Mouse (Mus musculus): ENCODE results near the gene Ccr3.
"Not testable (repeated sequence)": the region's sequence is repeated elsewhere in the genome, so short reads cannot be mapped to it uniquely, and the experiment has no call there.

Gene Ccr3

DNA sequence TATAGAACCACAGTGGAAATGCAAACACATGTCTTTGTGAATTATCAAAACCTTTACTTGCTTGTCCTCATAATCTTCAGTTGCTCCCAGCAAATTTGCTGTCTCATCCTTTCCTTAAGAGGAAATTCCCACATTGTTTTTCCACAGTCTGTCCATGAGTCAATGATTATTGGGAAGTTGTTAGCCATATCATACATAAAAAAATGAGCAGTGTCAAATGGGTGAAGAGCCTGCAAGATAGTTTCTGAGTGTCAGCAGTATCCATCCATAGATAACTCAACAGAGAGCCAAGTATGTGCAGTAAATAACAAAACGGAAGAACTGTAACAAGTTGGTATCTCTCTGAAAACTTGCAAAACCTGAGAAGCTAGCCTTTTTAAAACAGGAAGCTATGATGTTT lies at the start of gene Ccr3:
Ccr3 (plus strand) TSS at position 301 of the 400 bp plus-strand sequence.
- DNase-seq (ENCODE audit: low spot score in 2 of 2): no peak

DNA sequence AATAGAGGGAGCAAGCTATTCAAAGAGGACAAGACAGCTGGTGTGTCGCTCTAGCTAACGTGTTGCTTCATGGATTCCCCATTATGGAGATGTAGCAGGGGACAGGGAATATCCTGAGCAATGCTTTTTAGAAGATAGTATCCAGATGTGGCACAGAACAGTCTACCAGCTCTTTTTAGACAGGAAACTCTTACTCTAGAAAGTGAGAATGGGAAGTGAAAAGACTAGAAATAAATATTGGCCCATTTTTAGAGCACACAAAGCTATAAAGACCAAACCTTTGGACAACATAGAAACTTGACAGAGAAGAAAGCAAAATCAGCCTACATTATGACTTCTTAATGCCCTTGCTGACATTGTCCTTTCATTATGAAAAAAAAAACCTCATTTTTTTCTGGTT lies 46.1 kb upstream of the Ccr3 start:
- no peak for DNase-seq (ENCODE audit: low spot score in 2 of 2)

DNA sequence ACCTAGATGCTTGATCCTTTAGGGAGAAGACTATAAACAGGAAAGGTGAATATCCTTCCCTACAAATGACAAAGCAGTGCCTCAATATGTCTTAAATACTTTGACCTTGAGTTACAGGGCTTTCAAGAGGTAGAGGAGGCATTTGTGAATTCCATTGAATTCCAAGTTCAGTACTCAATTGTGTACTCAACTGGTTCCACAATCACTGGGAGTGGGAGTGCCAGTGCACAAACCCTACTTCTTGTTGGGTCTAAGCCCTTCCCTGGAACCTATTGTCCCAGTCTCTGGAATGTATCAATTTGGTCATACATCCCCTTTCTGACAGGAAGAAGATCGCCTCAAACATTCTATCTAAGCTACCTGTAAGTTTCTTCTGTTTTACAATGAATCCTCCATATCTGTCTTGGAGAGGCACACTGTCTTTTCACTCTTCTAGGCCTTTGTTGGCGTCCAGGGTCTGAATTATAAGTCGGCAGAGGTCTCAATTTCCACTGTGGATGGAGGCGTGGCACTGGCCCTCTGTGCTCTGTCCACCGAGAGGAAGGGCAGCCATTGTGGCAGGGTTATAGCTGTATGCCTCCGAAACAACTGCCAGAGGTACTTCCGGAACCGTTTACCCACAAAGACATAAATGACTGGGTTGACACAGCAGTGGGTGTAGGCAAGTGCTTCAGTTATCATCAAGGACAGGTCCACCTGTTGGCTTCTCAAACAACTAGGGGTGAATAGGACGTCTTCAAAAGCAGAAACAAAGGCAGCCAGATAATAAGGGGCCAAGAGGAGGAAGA lies 44.7 kb upstream of the Ccr3 start:
- DNase-seq (ENCODE audit: low spot score in 2 of 2): no peak

DNA sequence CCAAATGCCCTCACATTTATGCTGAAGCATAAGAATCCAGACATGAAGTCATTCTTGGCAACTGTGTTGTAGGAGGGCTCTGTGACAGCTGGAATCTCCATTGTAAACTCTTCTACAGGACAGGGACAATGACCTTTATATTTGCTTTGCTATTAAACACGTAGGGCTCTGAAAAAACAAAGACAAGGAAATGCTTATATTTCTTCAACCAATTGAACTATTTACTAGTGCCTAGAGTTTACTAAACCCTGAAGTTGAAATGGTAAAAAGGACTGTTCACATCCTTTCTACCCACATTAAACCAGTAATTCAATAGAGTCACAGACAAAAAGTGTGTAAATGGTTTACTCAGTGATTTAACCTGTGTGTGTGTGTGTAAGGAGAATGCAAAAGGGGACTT lies 43.5 kb upstream of the Ccr3 start, which contains the start of gene Ccr1l1:
Ccr1l1 (minus strand) TSS at position 101 of the 400 bp plus-strand sequence.
- DNase-seq (ENCODE audit: low spot score in 2 of 2): no peak

DNA sequence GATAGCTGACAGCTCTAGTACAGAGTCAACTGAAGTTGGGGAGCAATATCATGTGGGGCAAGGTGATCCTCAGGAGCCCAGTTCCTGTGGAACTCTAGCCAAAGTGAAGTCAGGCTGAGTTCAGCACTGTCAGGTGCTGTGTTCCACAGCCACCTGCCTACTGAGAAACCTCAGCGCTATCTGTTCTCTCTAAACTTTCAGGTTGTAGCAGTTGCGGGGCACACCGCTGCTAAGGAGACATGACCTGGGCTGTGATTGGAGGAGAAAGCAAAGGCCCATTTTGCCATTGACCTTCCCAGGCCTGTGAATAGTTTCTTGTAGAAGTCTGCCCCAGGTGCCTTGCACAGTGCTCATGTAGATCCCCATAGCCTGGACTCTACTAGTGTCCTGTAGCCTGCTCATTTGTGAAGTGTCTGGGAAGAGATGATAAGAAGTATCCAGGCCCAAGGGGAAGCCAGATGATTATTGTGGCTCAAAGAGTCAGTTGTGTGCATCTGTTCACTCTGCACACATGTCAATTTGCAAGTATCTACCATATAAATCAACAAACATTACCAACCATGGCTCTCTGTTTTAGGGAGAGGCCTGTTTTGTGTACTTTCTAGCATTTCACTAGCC lies 40.8 kb upstream of the Ccr3 start:
- DNase-seq (ENCODE audit: low spot score in 2 of 2): not testable (repeated sequence)

DNA sequence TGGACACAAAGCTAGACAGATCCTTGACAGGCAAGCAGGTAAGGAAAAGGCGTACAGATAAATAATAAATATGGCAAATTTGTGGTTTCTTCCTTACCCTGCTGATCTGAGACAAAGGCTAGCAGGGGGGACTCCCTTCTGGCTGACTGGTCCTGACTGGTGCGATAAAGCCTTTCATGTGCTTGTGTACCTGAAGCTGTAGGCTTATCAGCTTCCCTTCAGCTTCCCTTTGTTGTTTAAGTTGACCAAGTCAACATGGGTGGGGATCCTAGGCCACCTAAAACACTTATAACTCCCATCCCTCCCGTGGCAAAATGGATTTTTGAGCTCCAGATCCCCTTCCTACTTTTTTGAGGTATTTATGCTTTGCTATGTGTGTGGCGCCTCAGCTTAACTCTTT lies 39.9 kb upstream of the Ccr3 start:
- DNase-seq (ENCODE audit: low spot score in 2 of 2): no peak

DNA sequence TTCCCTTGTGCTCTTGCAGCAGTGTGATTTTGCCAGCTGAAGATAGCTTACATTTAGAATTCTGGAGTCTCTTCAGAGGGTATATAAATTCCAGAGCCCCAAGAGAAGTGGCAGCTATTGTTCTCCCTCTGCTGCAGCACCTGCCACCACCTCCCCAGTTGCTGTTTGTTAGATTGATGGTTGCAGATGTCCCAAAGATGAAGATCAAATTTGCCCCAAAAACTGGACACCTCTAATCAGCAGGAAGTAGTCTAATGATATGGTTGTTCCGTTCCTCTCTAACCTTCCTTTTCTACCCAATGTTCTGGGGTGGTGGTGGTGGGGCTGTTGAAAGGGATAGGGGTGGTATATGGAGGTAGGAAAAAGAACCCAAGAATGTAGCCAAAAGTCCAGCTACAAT lies 39.1 kb upstream of the Ccr3 start:
- no peak for DNase-seq (ENCODE audit: low spot score in 2 of 2)

DNA sequence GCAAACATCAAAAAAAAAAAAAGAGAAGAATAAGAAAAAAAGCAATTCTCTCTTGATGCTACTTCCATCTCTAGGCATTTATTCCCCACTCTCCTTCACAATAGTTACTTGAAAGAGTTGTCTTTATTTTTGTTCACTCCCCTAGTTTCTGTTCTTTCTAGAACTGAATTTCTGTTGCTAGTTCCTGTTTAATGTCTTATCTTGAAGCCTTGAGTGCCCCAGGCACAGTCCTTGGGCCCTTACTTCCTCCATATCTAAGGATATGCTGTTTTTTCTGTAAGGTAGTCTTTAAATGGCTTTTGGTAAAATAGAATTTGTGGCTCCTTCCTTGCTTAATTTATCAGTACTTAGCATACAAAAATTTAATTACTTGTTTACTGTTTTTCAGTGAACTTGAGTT lies 36.8 kb upstream of the Ccr3 start:
- no peak for DNase-seq (ENCODE audit: low spot score in 2 of 2)

DNA sequence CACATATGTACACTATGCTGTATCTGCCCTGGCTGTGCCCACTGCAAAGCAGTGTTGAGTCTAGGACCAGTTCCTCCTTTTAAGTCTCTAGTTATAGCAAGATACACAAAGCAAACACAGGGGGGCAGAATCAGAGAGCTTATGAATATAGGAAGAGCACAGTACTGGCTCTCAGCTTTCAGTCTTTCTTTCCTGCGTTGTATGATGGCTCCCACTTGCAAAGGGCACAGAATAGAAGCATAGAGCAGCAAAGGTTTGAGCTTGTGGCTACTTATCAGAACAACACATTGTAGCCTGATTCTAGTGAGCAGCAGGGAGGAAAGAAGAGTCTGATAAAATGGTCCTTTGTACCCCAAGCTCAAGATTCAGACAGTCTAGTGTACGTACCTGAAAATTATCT lies 35.6 kb upstream of the Ccr3 start:
- no peak for DNase-seq (ENCODE audit: low spot score in 2 of 2)

DNA sequence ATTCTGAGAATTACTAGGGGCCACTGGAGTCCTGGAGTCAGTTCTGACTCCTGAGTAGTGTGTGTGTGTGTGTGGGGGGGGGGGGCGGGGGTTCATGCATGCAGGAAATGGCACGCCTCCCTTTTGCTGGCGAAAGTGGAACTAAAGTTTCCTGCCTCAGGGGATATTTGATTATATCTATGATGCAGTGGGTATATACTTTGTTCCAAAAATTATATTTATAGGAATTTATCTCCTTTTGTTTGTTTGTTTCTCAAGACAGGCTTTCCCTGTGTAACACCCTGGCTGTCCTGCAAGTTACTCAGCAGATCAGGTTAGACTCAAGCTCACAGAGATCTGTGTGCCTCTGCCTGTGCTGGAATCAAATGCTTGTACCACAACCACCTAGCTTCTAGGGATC lies 32.1 kb upstream of the Ccr3 start:
- no peak for DNase-seq (ENCODE audit: low spot score in 2 of 2)

DNA sequence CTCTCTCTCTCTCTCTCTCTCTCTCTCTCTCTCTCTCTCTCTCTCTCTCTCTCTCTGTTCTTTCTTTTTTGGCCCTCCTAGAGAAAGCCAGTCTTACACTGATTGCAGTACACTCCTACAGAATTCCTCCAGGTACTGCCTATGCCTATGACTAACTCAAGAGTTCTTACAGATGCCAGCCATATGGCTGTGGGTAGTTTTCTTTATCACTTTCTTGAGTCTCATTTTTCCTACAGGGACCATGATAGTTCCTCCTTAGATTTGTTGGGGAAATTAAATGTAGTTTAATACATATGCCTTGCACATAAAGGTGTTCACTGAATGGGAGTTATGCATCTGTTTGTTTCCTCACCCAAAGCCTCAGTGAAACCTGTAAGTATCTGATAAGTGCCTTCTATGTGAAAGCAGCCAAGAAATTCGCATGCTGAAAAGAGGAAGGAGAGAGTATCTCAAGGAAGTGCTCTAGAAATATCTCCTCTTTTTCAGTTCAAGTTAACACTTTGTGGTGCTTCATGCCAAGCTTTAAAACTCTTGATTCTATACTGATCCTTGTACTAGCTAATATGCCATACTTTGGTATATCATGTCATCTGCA lies 30.4 kb upstream of the Ccr3 start:
- no peak for DNase-seq (ENCODE audit: low spot score in 2 of 2)

DNA sequence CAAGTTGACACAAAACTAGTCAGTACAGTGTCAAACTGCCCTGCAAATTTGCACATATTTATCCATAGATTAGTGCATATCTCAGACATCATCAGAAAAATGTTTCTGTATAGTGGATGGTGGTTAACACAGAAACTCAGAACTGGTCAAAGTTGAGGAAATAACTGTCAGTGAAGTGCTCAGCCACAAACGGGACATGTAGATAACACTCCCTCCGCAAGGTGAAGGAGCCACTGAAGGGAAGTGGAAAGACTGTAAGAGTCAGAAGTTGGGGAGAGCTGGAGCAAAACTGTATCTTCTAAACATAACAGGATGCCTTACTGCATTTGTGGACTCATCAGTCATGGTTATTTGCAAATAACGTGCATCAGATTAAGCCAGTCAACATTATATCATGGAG lies 24.1 kb upstream of the Ccr3 start:
- no peak for DNase-seq (ENCODE audit: low spot score in 2 of 2)

DNA sequence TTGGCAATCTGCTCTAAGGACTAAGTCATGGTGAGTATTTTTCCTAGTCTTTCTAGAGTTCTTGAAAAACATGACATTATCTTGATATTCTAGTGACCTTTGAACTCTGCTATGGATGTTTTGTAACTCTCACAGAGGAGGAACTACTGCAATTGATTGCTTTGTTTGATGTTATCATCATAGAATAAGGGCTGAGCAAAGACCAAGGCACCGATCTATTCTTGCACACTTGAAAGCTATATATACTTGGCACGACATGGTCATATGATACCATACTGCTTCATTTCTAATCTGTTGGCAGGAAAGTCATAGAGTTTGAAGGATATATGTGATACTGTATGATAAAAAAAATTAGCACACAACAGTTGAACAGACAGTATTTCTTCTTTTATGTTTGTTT lies 22.0 kb upstream of the Ccr3 start:
- DNase-seq (ENCODE audit: low spot score in 2 of 2): no peak

DNA sequence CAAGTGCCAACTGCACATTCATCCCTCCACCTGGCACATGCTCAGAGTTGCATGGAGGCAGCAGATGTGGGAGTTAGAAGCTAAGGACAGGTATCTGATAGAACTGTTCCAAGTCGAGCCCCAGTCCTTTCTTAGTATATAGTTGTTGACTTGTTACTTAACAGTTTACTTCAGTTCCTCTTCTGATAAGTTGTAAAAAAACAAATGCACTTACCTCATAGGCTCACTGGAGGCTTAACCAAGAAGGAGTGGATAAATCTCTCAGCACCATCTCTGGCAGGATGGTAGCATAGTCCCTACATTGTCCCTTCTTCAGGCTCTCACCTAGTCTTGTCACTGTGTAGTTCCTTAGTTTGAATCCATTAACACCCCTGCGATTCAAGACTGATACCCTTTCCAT lies 9.1 kb upstream of the Ccr3 start:
- DNase-seq (ENCODE audit: low spot score in 2 of 2): no peak

DNA sequence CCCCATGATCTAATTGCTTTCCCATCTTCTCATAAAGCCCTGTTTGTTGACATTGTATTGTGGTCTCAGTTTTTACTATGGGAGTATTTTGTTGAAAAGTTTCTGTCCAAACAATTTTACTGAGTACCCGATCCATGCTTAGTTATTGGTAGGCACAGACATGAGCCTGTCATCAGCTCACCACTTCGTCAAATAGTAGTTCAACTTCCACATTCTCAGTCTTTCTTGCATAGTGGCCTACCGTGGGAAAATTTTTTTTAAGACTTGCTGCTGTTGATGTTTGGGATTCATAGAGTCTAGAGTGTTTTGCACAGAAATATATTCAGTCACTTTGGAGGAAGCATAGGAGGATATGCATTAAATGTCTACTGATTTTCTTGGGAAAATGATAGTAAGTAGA lies 8.5 kb upstream of the Ccr3 start:
- no peak for DNase-seq (ENCODE audit: low spot score in 2 of 2)

DNA sequence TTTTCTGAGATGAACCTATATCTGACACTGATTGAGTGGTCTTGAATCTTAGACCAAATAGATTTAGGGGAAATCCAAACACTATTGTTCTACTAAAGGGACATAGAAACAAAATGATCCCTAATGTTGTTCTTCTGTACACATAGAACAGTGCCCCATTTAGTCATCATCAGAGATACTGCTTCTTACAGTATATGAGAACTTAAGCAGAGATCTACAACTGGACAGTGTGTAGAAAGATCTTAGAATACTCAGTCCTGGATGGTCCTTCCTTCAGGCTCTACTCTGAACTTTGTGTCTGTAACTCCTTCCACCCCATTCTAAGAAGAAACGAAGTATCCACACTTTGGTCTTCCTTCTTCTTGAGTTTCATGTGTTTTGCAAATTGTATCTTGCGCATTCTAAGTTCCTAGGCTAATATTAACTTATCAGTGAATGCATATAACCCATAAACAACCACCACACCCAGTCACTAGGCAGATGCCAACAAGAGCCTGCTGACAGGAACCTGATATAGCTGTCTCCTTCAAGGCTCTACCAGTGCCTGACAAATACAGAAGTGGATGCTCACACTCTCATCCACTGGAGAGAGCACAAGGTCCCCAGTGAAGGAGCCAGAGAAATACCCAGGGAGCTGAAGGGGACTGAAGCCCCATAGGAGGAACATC lies 6.7 kb upstream of the Ccr3 start:
- no peak for DNase-seq (ENCODE audit: low spot score in 2 of 2)

DNA sequence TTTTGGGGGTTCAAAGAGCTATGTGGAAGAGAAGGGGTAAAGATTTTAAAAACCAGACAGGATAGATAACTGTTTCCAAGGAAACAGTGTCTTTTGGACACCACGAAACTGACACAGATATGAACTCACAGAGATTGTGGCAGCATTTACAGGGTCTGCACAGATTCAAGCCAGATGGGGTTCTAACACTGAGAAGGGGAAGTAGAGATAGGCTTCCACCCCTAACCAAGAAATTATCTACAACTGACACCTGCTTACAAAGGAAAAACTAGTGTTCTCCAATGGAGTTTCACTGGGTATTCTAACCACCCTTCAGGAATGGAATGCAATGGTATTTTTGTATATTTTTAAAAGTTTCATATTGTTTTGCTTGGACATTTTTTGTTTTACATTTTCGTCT lies 5.7 kb upstream of the Ccr3 start:
- no peak for DNase-seq (ENCODE audit: low spot score in 2 of 2)

DNA sequence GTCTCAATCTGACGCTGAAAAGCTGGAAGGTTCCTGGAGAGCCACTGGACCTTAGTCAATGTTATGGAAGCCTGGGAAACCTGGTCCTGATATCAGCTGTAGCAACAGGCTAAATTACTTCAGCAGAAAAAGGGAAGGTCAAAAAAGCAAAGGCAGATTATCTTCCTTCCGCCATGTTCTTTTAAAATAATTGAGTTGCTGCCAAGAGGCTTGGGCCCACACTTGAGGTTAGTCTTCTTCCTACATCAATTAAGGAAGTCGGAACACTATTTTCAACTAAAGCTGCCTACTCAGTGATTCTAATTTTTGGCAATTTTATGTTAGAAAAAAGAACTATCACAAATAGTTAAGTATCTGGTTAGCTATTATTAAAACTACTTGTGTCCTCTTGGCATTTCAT lies 1.9 kb upstream of the Ccr3 start:
- DNase-seq (ENCODE audit: low spot score in 2 of 2): no peak

DNA sequence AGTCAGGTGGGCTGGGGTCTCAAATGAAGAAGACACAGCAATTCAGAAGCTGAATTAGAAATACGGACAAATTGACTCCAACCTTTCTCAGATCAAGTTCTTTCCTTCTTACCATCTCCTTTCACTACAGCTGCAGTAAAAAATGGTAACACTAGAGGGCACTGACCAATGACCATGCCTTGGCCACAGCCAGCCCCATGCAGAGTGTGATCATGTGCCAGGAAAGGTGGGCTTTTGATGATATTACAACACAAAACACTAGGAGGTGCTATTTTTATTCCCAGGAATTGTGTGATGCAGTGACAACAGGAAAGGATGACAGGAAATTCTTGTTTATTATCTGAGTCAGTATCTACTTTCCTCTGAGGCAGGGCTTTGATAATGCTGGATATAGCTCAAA lies 11.6 kb downstream of the Ccr3 start:
- DNase-seq (ENCODE audit: low spot score in 2 of 2): no peak

DNA sequence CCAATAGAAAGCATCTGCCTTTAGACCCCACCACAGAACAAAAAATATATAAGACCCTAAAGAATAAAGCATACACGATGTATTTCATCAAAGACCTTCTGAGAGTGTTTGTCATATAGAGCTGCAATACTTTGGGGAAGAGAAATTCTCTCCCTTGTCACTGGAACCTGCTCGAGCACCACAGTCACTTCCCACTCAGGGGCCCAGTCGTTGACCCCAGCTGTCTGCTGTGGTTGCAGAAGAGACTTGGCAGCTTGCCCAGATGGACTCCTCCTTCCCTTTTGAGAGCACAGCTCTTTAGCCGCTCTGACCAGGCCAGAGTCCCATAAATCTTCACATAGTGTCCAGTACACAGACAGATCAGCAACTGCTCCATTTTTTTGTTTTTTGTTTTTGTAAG lies 15.9 kb downstream of the Ccr3 start:
- peak; percentile 22 to 60 for DNase-seq (ENCODE audit: low spot score in 2 of 2)

DNA sequence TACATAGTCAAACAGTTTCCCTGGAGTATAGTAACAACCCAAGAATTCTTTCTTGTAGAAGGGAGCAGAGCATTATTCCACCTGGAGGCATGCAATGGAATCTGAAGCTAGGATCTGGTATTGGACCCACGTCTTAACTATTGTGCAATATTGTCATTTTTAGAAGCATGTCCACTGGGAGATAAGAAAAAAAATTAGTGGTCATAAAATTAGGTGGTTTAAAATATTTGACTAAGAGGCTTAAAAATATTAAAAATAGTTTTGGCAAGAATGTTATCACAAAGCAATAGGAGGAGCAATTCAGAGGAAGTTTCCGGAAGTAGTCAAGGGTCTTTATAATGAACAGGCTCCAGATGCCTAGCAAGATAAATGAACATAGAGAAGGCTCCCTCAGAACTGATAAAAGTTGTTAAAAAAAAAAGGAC lies 16.4 kb downstream of the Ccr3 start:
- DNase-seq (ENCODE audit: low spot score in 2 of 2): no peak

DNA sequence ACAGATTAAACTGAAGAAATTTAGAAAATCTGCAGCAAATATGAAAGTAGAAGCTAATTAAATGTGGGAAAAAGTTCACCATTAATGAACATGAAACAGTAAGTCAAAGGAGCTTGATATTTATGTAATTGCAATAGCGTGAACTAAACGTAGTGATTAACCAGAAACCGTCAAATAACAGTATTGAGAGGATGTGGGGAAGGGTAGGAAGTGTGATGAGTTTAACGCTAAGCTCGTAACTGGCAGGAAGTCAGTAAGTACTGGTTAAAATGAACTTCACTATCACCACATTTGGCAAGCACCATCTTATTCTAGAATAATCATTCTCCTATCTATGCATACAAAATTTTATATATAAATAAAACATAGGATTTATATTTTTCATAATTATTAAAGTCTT lies 17.2 kb downstream of the Ccr3 start:
- no peak for DNase-seq (ENCODE audit: low spot score in 2 of 2)

DNA sequence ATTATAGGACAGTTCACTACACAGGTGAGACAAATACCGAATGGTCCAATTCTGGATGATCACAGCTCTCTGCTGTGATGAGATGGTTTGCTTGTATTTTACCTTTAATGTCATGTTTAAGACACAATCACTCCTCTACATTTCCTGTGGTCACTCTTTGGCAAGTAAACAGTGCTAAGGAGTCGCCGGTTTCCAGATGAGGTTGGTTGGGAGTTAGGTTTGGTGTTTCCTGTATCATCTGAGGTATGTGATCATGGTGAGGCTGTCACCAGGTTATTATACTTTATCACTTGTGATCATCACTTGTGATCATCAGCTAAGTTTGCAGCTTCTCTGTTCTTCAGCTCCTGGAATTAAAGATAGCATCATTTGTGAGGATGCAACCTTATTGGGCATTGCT lies 19.2 kb downstream of the Ccr3 start:
- DNase-seq (ENCODE audit: low spot score in 2 of 2): no peak

Data from urinary bladder, postnatal 36 days (tissue).